Mouse (Mus musculus) heart, adult 11 months (tissue): ENCODE data around the gene Btg2.

Experiments
- DNase-seq: peaks from one replicate; pipeline ENCODE4 v3.0.0; 2022

Btg2 gene

DNA sequence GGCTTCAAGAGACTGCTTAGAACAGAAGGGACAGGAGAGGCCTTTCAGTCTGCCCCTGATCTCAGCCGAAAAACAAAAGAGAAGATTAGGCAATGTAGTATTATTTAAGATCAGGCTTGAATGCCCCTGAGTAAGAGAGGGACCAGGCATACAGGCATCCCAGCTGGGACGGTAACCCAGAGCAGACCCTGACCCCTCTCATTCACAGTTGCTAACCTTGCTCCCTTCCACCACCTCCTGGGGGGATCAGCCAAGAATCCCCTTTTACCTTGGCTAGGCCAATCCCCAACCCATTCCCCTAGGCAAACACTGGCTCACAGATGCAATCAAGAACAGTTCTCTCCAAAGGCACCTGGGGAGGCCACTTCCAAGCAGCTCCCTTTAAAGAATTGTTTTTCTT lies 2.1 kb downstream of the Btg2 start:
- no peak for DNase-seq

DNA sequence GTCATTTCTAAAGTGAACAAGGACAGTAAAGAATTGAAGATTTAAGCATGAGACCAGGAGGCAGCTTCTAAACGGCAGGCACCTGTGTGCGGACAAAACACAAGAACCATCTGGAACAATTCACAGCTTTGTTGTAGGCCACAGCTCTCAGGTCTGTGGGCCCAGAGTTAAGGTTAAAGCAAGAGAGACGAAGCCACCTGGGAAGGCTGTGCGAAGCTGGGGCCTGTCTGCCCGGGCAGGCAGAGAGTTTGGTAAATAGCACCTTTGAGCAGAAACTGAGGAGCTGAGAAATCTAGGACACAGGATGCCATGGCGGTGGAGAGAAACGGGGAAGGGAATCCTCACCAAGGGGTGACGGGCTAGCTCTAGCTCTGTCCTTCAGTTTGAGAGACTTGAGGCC lies 3.4 kb downstream of the Btg2 start:
- no peak for DNase-seq

DNA sequence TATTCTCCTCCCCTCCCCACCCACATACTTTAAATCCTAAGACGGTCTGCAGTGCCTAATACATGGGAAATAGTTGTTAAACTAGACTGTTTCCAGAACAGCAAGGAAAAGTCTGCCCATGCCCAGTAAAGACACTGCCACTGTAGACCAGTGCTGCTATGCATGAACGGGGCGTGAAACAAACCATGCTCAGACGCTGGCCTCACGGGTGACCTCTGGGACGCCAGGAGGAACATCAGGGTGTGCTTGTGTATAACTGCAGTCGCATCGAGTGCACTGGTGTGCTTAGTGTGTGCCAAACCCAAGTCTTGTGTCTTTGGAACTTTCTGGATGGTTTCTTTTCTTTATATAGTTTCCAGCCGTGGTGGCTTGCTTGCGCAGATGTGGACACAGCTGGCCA lies 4.3 kb downstream of the Btg2 start:
- DNase-seq = peak; percentile 94

DNA sequence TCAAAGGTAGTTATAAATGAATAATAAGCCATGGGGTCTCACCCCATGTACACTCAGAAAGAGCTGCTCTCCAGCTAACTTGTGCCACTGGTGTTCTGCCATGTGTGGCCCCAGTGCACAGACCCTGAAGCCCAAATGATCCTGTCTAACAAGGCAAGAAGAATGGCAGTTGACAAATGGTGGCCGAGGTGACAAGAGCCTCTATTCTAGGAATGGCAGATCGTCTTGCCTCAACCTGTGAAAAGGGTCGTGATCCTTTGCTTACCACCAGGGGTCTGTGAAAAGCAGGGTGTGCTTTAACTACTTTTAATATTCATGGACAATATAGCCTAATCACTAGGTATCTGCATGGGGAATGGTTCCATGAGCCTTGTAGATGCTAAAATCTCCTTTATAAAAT lies 4.7 kb downstream of the Btg2 start:
- no peak for DNase-seq

DNA sequence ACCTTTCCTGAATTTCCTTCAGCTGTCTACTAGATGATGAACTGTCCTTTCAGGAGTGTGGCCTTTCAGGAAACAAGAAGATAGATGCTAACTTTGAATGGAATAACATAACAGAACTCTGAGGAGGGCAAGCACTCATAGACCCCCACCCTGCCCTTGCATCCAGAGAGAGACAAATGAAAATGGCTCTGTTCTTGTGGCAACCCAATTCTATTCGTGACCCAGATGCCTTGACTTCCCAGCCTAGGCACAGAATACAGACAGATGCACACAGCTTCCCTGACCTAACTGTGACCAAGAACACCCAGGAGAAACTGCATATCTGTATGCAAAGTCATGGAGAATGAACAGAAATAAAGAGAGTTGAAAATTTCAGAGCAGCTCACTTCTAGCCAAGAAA lies 5.3 kb downstream of the Btg2 start:
- no peak for DNase-seq

DNA sequence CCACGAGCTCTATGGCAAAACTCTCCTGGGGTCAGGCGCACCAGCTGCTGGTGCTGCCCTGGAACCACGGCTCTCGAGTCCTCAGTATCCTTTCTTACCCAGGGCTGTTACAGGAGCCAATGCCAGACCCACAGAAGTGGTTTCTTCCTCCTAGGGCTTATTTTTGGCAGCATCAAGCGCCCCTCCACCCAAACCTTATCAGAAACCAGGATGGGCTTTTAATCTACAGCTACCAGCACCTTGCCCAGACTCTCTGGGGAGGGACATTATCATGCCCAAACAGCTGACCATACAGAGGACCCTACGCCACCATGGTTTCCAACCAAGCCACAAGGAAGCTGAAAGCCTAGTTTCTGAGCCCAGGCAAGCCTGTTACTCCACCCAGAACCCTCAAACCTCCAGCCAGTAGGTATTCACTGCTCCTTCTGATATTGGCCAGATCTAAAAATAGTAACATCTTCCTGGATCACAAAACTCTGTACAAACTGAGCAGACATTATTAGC lies 5.8 kb downstream of the Btg2 start:
- peak; percentile 92 for DNase-seq

DNA sequence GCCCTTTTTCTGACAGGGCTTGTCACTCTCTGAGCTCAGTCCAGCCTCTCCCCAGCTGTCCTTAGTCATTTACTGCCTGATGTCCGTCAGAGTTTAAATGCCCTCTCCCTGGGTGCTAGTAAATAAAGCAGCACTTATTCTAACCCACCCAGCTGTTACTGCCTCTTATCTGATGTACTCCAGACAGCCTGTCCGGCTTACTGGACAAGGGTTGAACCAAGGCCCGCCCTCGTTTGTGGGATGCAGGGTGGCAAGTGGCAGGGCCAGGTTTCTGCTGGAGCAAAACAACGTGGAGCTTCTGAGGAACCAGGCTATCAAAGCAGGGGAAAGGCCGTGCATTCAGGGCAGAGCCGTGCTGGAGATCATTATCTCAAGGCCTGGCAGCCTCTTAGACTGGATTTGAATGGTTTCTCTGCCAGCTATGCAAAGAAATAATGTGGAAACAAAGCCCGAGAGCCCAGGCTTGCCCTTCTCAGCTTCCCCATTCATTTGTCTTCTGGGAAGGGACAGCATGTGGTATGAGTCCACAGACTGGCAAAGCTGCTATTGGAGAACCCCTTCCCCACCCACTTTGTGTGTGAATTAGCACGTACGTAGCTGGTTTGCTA lies 7.4 kb downstream of the Btg2 start:
- DNase-seq = peak; percentile 93

DNA sequence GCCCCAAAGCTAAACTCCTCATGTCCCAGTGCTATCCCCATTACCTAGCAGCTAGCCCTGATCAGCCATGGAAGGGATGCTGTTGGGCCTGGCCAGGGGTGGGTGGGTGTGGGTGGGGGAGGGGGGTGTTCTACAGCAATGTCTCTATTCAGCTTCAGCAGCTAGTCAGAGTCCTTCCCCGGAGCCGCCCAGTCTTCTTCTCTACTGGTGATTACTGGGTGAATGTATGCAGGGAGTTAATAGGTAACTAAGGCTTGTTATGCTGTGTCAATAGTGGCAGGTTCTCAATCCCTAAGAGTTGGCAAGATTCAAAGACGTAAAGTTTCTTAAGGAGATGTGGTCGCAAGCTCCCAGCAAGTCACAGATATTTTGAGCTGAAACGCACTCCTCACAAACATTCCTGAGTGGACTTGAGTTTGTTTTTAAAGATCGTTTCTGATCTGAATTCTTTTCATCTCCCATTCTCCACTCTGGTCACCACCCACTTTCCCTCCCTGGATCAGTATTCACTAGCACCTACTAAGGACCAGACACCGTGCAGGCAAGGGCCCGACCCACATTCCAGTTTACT lies 8.7 kb downstream of the Btg2 start:
- DNase-seq = no peak

DNA sequence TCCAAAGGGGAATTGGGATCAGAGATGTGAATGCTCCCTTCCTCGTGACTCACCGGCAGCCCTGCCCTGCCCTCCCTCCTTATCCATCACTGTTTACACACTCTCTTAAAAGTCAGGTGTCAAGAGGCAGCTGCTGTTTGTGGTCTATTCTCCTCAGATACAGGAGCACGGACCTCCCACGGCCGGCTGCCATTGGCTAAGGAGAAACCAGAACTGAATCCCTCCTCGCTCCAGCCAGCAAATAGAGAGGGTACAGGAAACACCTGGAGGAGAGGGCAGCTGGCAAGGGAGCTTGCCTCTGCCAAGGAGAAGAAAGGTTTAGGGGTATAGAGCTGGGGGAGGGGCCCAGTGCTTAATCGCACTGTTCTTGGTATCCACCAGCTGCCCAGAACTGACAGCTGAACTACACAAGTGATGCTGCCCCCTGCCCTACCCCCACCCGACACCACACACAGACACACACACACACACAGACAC lies 11.7 kb downstream of the Btg2 start:
- DNase-seq = peak; percentile 98

DNA sequence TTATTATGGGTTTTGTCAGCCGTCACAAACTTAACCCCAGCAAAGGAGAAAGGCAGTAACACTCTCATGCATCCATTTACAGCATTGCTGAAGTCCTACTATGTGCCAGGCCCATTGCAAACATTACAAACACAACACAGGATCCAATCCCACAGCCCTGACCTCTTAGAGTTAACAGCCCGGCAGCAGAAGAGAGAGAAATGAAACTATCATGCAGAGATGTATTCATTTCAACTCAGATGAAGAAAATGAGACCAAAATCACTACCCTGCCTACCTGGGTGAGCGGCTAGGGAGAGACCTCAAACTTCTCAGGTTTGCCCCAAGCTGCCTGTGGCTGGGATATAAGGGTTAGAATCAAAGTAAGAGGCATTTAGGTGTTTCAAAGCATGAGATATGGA lies 12.4 kb downstream of the Btg2 start:
- DNase-seq = no peak

DNA sequence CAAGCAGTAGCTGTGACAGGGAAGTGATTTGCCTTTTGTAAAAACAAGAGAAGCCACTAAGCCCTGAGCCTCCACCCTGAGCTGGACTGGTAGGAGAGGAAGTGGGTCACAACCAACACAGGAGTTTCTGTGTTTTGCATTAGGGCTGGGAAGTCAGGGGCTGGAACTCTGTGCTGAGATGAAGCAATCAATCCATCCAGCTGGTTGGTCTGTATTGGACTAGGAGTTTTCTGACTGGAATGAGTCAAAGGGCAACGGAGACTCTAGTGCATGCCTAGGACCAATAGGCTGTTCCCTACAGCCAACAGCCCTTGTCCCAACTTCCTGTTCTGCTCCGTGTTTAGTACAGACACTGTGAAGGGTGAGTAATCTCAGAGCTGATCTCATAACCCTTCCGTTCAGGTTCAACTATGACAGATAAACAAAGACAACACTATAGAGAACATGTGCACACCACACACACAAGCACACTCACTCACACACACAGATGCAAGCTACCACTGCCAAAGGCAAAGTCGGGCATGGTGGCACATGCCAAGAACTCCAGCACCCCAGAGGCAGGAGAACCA lies 13.6 kb downstream of the Btg2 start:
- DNase-seq = peak; percentile 99

DNA sequence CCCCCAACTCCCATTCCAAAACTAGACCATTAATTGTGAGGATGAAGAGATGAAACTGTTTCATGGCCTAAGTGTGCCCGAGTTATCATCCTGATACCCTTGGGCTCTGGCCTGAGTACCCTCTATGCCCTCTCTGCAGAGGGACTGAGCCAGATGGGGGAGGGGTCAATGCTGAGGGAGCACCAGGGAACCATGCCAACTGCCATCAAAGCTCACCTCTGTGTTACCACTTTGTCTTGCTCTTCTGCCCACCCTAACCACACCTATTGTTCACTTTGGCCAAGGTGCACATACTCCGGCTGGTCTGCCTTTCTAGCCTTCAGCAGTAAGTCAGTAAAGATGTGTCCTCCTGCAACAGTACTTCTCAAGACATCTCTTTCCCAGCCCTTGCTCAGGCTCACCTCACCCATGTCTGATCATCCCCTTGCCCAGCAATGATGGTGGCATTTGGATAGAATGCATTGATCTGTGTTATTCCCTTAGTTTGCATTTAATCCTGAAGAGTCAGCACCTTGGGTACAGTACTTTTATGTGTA lies 14.6 kb downstream of the Btg2 start:
- no peak for DNase-seq

DNA sequence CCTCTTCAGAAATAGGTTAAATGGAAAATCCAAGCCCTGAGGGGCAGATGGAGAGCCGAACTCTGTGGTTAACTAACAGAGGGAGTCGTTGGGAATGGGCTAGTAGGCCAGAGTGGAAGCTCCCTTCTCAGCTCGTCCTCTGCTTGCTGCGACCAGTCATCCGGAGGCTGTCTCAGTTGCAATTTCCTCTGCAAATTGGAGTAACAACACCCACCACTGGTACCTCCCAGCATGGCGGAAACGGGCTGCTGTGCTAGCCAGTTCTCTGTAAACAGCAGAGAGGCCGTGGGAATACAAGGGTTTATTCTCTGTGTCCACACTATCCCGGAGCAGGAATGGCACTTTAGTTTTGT lies 15.2 kb downstream of the Btg2 start:
- peak; percentile 98 for DNase-seq

DNA sequence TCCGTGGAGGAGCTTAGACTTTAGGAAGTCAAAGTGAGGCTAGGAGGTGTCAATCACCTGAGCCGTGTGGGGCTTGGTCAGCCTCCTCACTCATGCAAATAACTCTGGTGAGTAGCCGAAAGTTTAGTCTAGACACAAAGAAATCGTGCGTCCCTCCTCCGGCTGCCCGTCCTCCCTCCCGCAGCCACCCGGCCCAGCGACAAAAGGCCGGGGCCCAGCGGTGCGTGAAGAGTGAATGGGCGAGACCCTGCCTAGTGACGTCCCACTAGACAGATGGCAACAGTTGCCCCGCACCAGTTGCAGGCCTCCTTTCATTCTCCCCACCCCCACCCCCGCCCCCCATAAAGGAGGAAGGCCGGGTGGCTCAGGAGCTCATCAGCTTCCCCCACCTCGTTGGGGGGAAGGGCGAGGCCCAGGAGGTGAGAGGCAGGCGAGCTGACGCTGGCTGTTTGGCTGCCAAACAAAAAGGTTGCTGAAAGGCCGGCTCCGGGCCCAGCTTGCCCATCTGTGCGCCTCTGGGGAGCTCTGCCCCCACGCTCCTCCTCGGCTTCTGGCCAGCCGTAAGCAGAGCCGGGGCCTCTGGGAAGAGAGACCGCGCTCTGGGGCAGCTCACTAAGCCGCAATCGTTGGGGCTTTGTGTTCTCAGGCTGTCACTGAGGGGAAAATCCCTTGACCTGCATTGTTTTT lies 15.7 kb downstream of the Btg2 start:
- DNase-seq = peak; percentile 98

DNA sequence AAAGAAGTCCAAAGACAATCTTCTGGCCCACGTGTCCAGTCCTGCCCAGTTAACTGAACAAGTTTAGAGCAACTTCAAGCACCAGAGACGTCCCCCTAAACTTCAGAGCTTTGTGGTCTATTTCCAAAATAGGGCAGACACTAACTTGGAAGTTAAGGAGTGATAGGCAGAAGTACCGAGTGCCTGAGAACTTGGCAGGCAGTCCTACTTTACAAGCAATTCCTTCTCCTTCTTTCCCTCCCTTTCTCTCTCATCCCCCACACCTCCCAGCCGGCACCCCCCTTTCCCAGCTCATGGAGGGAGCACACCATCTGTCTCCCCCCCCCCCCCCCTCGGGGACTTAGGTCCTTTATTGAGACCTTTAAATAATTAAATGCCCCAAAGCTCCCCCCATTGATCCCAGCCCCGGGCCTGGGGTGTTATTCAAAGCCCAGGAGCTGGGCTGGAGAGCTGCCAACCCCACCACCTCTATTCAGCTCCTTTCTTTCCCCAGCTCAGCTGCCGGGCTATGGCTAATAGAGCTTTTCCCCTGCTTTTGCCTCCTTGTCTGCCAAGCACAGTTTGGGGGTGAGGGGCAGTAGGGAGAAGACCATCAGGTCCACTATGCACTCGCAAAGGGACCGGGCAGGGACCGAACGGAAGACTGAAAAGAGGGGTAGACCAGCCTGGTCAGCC lies 16.4 kb downstream of the Btg2 start:
- no peak for DNase-seq

DNA sequence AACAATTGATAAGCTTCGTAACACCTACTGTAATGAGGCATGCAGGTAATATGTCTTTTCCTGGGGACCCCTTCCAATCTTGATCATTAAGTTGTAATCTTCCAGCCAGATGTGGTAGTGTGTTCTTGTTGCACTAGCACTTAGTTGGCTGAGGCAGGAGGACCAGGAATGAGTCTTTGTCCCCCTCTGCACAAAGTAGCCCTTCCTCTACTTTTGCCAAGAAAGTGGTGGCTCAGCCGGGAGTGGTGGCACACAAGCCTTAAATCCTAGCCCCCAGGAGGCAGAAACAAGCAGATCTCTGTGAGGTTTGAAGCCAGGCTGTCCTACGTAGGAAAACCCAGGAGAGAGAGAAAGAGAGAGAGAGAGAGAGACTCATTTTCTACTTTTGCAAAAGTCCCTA lies 17.0 kb downstream of the Btg2 start:
- no peak for DNase-seq

DNA sequence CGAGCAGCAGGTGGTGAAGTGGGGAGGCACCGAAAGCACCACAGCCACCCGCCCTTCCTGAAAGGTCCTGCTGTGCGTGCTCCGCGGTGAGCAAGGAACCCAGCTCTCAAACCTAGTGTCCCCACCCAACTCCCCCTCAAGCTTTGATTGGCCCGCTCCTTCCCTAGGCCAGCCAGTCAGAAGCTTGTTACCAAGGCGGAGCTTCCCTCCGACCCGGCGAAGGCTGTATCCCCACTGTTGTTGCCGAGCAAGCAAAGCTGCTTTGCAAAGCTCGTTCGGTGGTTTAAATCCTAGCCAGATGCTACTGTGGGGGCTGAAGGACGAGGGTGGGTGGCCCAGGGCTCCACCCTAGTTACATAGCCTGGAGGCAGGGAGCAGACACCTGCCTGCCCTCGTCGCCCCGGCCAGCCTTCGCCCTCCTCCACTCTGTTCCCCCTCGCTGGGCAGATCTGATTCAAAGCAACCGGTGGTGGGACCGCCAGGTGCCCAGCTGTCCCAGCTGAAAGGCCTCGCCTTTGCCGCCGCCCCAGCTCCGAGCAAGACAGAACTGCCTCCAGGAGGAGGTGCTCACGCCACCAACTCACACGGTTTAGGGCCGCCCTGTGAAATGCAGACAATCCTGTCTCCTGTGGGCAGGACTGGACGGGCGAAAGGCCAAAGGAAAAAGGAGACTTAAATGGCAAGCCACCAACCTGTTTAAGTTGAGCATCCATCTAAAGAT lies 17.9 kb downstream of the Btg2 start:
- DNase-seq = peak; percentile 100

DNA sequence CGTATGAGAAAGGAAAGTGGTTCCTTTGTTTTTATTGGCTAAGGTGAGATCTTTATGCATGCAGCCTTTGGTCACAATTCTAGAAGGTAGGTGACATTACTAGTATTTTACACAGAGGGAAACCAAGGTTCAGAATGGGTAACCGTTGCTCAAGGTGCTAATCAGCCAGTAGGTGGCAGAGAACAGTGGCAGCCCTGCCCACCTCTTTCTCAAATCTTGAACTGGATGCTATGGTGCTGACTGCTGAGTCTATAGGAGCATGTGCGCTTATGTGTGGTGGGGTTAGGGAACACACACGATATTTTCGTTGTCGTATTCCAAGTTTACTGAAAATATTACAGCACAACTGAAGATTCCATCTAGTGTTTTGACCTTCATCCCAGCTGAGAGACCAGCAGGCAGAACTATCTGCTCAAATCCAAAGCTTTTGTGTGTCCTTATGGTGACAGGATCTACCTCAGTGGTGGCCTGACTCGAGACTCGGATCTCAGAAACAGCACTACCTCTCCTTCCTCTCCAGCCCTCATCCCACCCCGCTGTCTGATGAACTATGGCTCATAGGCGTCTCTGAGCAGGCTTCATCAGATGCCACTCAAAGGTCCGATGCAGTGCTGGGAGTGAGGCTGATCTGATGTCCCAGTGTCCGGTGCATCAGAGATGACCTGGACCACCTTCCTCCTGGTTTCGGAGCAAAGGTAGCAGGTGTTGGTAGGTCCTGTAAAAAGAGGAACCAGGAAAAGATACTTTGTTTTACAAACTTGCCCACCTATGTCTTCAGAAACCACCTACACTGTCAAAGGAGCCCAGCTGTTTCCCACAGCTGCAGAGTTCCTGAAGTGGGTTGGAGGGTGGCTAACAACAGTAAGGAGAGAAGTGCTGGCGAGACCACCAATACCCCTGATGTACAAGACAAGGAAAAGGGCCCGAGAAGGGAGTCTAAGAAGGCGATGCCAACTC lies 18.9 kb downstream of the Btg2 start:
- DNase-seq = no peak

DNA sequence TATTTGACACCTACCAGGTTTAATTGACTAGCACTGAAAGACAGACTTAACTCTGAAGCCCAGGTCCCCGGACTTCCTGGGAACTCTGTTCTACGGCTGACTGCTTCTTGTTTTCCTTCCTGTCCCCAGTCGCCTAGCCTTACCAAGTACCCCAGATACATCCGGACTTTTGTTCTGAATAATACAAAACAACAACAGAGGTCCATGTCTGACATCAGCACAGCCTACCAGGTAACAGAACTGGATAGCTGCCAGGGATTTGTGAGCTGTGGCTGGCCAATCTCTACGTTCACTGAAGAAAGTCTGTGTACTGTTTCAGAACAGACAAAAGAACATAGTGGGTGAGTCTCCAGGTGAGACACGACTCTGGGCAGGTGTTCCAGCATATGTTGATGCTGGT lies 20.1 kb downstream of the Btg2 start:
- DNase-seq = peak; percentile 95

DNA sequence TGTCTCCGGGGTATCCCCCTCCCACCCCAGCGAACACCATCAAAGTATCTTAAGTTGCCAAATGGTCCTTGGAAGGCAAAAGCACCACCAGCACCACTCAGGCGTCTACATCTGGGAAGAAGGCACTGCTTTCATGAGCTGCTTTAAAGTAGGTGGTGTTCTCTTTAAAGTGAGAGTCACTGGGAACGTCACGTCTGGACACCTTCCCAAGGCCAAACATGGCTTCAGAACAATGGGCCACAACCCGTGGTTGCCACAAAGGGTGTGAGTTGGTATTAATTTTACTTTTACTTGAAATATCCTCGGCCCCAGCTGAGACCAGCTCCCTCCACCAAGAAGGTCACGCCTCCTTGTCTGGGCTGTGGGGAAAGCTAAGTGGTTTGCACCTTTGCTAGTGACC lies 21.2 kb downstream of the Btg2 start:
- no peak for DNase-seq

DNA sequence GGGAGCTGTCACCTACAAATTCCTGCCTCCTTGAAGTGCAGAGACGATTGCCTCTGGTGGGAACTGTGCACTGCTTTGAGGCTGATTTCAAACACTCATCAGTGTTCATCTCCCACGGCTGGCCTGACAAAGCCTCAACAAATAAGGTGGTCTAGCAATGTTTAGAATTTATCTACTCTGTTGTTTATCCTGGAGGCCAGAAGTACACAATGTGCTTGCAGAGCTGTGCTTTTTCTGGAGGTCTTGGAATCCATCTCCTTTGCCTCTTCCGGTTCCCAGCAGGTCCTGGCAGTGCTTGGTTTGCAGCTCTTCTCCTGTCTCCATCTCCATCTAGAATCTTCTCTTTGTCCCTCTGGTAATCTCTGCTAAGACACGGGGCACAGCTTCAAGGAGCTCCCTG lies 22.6 kb downstream of the Btg2 start:
- no peak for DNase-seq
